Mouse (Mus musculus): Measurements from ENCODE around the gene Syn2. TPM values are rescaled to one million over a fixed set of nuclear protein-coding genes. Genes with fewer than 3 reads are reported as not detected.
"Not testable (repeated sequence)": the region's sequence is repeated elsewhere in the genome, so short reads cannot be mapped to it uniquely, and the experiment has no call there.

The Syn2 gene
- polyA plus RNA-seq, 1 experiment from 2014 or later = 81.4 TPM

GRCm38 (mm10) chr6:115231836-115232235 is 97.1 kb downstream of the Syn2 start:
- no peaks in the 10 kb centered on the region for H3K27me3 ChIP-seq (ENCODE audit: control insufficient read depth, insufficient read depth, low read length)
- H3K9ac ChIP-seq (replicated peaks; ENCODE audit: low read depth, low read length) = no peak overlapping the region
- H3K27ac ChIP-seq (ENCODE audit: low read depth, low read length) = no peak overlapping the region
- no peak for ATAC-seq (ENCODE audit: low read depth)
- no peaks in the 10 kb centered on the region for H3K36me3 ChIP-seq (ENCODE audit: control insufficient read depth, insufficient read depth, low read length)
- H3K4me2 ChIP-seq (ENCODE audit: low read depth, low read length) = no peak overlapping the region
- H3K4me1 ChIP-seq (ENCODE audit: control insufficient read depth, insufficient read depth, low read length) = no peaks in the 10 kb centered on the region
- WGBS = 75% methylated on average over 4 of the region's 4 CpGs
- H3K4me3 ChIP-seq (ENCODE audit: low read depth, low read length) = no peak overlapping the region
- H3K9me3 ChIP-seq (ENCODE audit: control insufficient read depth, low read length) = no peaks in the 10 kb centered on the region

GRCm38 (mm10) chr6:115232562-115232961 is 97.9 kb downstream of the Syn2 start:
- Histone ChIP-seq H3K36me3 (ENCODE audit: control insufficient read depth, insufficient read depth, low read length) (no peaks in the 10 kb centered on the region), H3K27me3 (ENCODE audit: control insufficient read depth, insufficient read depth, low read length) (no peaks in the 10 kb centered on the region), H3K9ac (replicated peaks; ENCODE audit: low read depth, low read length) (no peak overlapping the region), H3K4me2 (ENCODE audit: low read depth, low read length) (no peak overlapping the region), H3K9me3 (ENCODE audit: control insufficient read depth, low read length) (no peaks in the 10 kb centered on the region), H3K4me3 (ENCODE audit: low read depth, low read length) (no peak overlapping the region), H3K27ac (ENCODE audit: low read depth, low read length) (no peak overlapping the region), H3K4me1 (ENCODE audit: control insufficient read depth, insufficient read depth, low read length) (no peaks in the 10 kb centered on the region)
- ATAC-seq (ENCODE audit: low read depth) = no peak
- WGBS = 85% methylated on average over 1 of the region's 1 CpGs

- Histone ChIP-seq H3K9me3 (ENCODE audit: control insufficient read depth, low read length) (no peaks in the 10 kb centered on the region), H3K4me1 (ENCODE audit: control insufficient read depth, insufficient read depth, low read length) (no peaks in the 10 kb centered on the region), H3K27me3 (ENCODE audit: control insufficient read depth, insufficient read depth, low read length) (no peaks in the 10 kb centered on the region), H3K36me3 (ENCODE audit: control insufficient read depth, insufficient read depth, low read length) (peaks cover 3% of the 10 kb centered on the region), H3K4me2 (ENCODE audit: low read depth, low read length) (no peak overlapping the region), H3K9ac (replicated peaks; ENCODE audit: low read depth, low read length) (no peak overlapping the region), H3K27ac (ENCODE audit: low read depth, low read length) (no peak overlapping the region), H3K4me3 (ENCODE audit: low read depth, low read length) (no peak overlapping the region)
- 86% methylated on average over 9 of the region's 9 CpGs for WGBS
- ATAC-seq (ENCODE audit: low read depth) = no peak
Observed at GRCm38 (mm10) chr6:115238031-115239027, 103.6 kb downstream of the Syn2 start.

- 81% methylated on average over 7 of the region's 7 CpGs for WGBS
- no peak for ATAC-seq (ENCODE audit: low read depth)
Observed at GRCm38 (mm10) chr6:115239335-115239734, 104.6 kb downstream of the Syn2 start.

GRCm38 (mm10) chr6:115240431-115240830 is 105.7 kb downstream of the Syn2 start:
- not testable (repeated sequence) for H3K9me3 ChIP-seq (ENCODE audit: control insufficient read depth, low read length); ATAC-seq (ENCODE audit: low read depth); H3K27me3 ChIP-seq (ENCODE audit: control insufficient read depth, insufficient read depth, low read length); H3K4me3 ChIP-seq (ENCODE audit: low read depth, low read length); H3K27ac ChIP-seq (ENCODE audit: low read depth, low read length); H3K9ac ChIP-seq (replicated peaks; ENCODE audit: low read depth, low read length); H3K4me1 ChIP-seq (ENCODE audit: control insufficient read depth, insufficient read depth, low read length); H3K4me2 ChIP-seq (ENCODE audit: low read depth, low read length); H3K36me3 ChIP-seq (ENCODE audit: control insufficient read depth, insufficient read depth, low read length)
- 66% methylated on average over 2 of the region's 2 CpGs for whole genome bisulfite sequencing

More at GRCm38 (mm10) chr6:115239335-115239734, 104.6 kb downstream of the Syn2 start:
- Histone ChIP-seq H3K36me3 (ENCODE audit: control insufficient read depth, insufficient read depth, low read length) (peaks cover 3% of the 10 kb centered on the region), H3K27ac (ENCODE audit: low read depth, low read length) (no peak overlapping the region), H3K27me3 (ENCODE audit: control insufficient read depth, insufficient read depth, low read length) (no peaks in the 10 kb centered on the region), H3K9me3 (ENCODE audit: control insufficient read depth, low read length) (no peaks in the 10 kb centered on the region), H3K4me3 (ENCODE audit: low read depth, low read length) (no peak overlapping the region), H3K9ac (replicated peaks; ENCODE audit: low read depth, low read length) (no peak overlapping the region), H3K4me1 (ENCODE audit: control insufficient read depth, insufficient read depth, low read length) (no peaks in the 10 kb centered on the region), H3K4me2 (ENCODE audit: low read depth, low read length) (no peak overlapping the region)

GRCm38 (mm10) chr6:115241131-115241699 is 106.5 kb downstream of the Syn2 start:
- Histone ChIP-seq H3K4me1 (ENCODE audit: control insufficient read depth, insufficient read depth, low read length) (no peaks in the 10 kb centered on the region), H3K9ac (replicated peaks; ENCODE audit: low read depth, low read length) (no peak overlapping the region), H3K27me3 (ENCODE audit: control insufficient read depth, insufficient read depth, low read length) (no peaks in the 10 kb centered on the region), H3K36me3 (ENCODE audit: control insufficient read depth, insufficient read depth, low read length) (peaks cover 3% of the 10 kb centered on the region), H3K4me2 (ENCODE audit: low read depth, low read length) (no peak overlapping the region), H3K9me3 (ENCODE audit: control insufficient read depth, low read length) (no peaks in the 10 kb centered on the region), H3K27ac (ENCODE audit: low read depth, low read length) (peak overlapping the region; percentile 35; the same call in 1 of the 2 replicates), H3K4me3 (ENCODE audit: low read depth, low read length) (no peak overlapping the region)
- WGBS = 67% methylated on average over 3 of the region's 3 CpGs
- no peak for ATAC-seq (ENCODE audit: low read depth)

GRCm38 (mm10) chr6:115241939-115242338 is 107.2 kb downstream of the Syn2 start:
- no peak for ATAC-seq (ENCODE audit: low read depth)
- H3K27ac ChIP-seq (ENCODE audit: low read depth, low read length) = no peak overlapping the region
- WGBS = 77% methylated on average over 3 of the region's 3 CpGs
- H3K4me2 ChIP-seq (ENCODE audit: low read depth, low read length) = no peak overlapping the region
- H3K4me1 ChIP-seq (ENCODE audit: control insufficient read depth, insufficient read depth, low read length) = no peaks in the 10 kb centered on the region
- H3K27me3 ChIP-seq (ENCODE audit: control insufficient read depth, insufficient read depth, low read length) = no peaks in the 10 kb centered on the region
- no peak overlapping the region for H3K9ac ChIP-seq (replicated peaks; ENCODE audit: low read depth, low read length)
- no peaks in the 10 kb centered on the region for H3K9me3 ChIP-seq (ENCODE audit: control insufficient read depth, low read length)
- peaks cover 3% of the 10 kb centered on the region for H3K36me3 ChIP-seq (ENCODE audit: control insufficient read depth, insufficient read depth, low read length)
- H3K4me3 ChIP-seq (ENCODE audit: low read depth, low read length) = no peak overlapping the region

- Histone ChIP-seq H3K4me1 (ENCODE audit: control insufficient read depth, insufficient read depth, low read length) (no peaks in the 10 kb centered on the region), H3K36me3 (ENCODE audit: control insufficient read depth, insufficient read depth, low read length) (peaks cover 3% of the 10 kb centered on the region), H3K27me3 (ENCODE audit: control insufficient read depth, insufficient read depth, low read length) (no peaks in the 10 kb centered on the region), H3K9me3 (ENCODE audit: control insufficient read depth, low read length) (no peaks in the 10 kb centered on the region), H3K27ac (ENCODE audit: low read depth, low read length) (no peak overlapping the region), H3K9ac (replicated peaks; ENCODE audit: low read depth, low read length) (no peak overlapping the region), H3K4me3 (ENCODE audit: low read depth, low read length) (no peak overlapping the region), H3K4me2 (ENCODE audit: low read depth, low read length) (no peak overlapping the region)
- no peak for ATAC-seq (ENCODE audit: low read depth)
- 83% methylated on average over 2 of the region's 2 CpGs for WGBS
Observed at GRCm38 (mm10) chr6:115244222-115244621, 109.5 kb downstream of the Syn2 start.

GRCm38 (mm10) chr6:115245500-115246058 is 110.9 kb downstream of the Syn2 start:
- Histone ChIP-seq H3K4me3 (ENCODE audit: low read depth, low read length) (no peak overlapping the region), H3K9ac (replicated peaks; ENCODE audit: low read depth, low read length) (no peak overlapping the region), H3K36me3 (ENCODE audit: control insufficient read depth, insufficient read depth, low read length) (no peaks in the 10 kb centered on the region; the same call in 1 of the 2 replicates), H3K27me3 (ENCODE audit: control insufficient read depth, insufficient read depth, low read length) (no peaks in the 10 kb centered on the region), H3K4me2 (ENCODE audit: low read depth, low read length) (no peak overlapping the region), H3K9me3 (ENCODE audit: control insufficient read depth, low read length) (no peaks in the 10 kb centered on the region), H3K27ac (ENCODE audit: low read depth, low read length) (no peak overlapping the region), H3K4me1 (ENCODE audit: control insufficient read depth, insufficient read depth, low read length) (no peaks in the 10 kb centered on the region)
- ATAC-seq (ENCODE audit: low read depth) = no peak
- 89% methylated on average over 3 of the region's 3 CpGs for WGBS
